Mouse (Mus musculus) adrenal gland, postnatal 25 days (tissue): Measurements from ENCODE around the gene Rab5a. TPM values are rescaled to one million over a fixed set of nuclear protein-coding genes. Genes with fewer than 3 reads are reported as not detected.
A peak's percentile ranks its signal among the peaks of the same experiment; 100 is the strongest.
"Not testable (repeated sequence)": the region's sequence is repeated elsewhere in the genome, so short reads cannot be mapped to it uniquely, and the experiment has no call there.

Experiments used
- DNase-seq: peaks from one replicate; pipeline ENCODE4 v3.0.0; 2021; ENCODE audit warnings: mixed read lengths
- long read RNA-seq: library from polyadenylated mRNA; stranded (forward); transcript quantifications from one replicate; pipeline ENCODE4 v2.0.0, GENCODE M21; 2021
- total RNA-seq: library from RNA; stranded (reverse); gene quantifications from 2 replicates; pipeline ENCODE4 v1.2.3, GENCODE M21; 2021

Rab5a gene
- total RNA-seq, result 101 and 109 TPM in 2 replicates
- long read RNA-seq, transcript Rab5a-201 (6 exons, 2,366 nt), result major isoform, 183 of 196 reads
- long read RNA-seq, partial matches to known transcripts, result 6 of 196 reads
- long read RNA-seq, other reads (novel, unspliced or antisense), result 4 of 196 reads

DNA sequence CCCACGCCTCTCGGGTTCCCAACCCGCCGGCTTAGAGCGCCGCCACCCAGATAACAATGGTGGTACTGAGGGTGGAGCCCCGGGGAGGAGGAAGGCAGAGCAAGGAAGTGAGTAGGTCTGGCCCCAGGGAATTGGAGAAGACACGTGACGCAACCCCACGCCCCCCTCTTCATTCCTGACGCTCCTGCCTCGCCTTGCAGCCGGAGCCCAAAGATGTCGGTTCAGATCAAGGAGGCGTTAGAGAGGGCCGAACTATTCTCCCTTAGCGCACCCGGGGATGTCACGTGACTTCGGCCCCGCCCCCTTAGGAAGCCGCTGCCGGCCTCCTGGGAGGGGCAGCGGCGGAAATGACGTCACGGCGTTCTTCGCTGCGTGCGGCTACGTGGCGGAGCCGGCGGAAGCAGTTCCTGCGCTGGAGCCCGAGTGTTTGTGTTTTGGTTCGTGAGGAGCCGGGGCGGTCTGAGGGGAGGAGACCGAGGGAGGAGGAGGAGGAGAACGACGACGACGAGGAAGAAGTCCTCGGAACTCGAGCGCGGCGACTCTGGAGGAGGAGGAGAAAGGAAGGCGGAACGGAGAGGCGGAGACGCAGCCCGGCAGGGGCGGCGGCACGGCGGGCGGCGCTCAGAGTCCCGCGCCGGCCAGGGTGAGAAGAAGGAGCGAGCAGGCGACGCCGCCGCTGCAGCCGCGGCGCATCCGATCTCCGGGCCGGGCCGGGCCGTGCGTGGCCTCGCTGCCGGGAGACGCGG is at the start of gene Rab5a:
TSS of gene Rab5a (plus strand) at position 377 of the 746 bp plus-strand sequence.
- peak; percentile 100 for DNase-seq

DNA sequence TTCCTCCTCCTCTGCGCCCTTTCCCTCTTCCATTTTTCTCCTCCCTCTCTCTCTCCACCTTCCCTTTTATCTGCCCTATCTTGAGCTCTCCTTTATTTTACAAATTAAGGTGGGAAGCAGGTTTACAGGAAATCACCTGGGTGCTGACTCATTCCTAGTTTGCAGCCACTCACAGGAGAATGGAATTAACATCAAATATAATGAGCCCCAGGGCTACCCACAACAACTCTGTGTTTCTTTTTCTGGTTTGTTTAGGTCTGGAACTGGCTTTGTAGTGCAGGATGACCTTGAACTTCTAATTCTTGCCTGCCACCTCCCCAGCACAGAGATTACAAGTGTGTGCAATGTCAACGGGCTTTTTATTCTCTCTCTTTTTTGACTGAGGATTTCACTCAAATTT is 22.9 kb upstream of the Rab5a start:
- DNase-seq, result no peak

DNA sequence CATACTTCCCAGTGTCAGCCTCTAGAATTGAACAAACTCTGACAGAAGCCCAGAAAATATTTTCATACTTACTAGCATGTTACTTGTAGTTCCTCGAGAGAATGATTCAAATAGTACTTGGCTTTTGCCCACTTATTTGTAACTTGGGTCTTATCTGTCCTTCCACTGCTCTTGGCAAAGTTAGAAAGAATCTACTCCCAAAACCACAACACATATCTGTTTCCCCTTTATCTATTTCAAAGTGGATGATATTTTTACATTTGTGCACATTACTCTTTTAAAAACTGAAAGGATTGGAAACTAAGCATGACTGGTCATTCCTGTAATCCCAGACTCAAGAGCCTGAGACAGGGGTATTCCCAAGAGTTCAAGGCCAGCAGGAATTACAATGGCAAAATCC is 22.3 kb upstream of the Rab5a start:
- DNase-seq, result no peak

DNA sequence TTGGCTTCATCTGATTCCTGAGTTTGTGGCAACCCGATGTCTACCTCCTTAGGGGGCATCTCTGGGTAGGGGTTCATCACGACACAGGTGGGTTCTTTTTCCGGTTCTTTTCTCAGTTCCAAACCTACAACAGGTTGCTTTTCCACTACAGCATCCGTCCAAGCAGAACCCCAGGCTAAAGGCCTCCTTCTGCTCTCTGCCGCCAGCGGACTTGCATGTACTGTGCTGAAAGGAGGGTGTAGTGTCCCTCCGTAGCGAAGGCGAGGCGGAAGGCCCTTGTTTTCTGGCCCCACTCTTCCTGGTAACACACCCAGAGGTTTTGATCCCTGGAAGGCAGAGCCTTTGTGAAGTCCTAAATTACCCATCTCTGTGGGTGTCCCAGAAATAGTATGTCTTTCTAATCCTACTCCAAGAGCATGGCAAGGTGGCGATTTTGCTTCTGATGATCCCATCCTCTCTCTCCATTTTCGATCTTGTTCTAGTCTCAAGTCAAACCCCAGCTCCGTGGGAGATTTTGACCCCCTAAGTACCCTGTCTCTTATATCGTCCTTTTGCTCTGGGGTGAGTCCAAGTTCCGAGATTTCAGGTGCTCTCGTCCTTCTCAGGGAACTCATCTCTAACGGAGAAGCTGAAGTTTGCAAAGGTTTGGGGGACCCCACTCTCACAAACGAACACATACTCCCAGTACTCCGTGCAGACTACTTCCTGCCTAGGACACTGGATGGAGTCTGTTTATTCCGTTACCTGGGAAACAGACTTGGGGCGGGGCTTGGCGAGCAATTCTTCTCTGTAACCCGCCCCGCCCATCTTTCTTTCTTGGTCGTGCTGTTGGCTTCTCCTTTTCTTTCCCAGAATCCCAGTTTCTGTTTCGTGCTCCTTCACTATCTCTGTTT is 16.2 kb upstream of the Rab5a start, which contains the start of gene Efhb:
TSS of gene Efhb (minus strand) at position 719 of the 893 bp plus-strand sequence.
- DNase-seq, result peak; percentile 88

DNA sequence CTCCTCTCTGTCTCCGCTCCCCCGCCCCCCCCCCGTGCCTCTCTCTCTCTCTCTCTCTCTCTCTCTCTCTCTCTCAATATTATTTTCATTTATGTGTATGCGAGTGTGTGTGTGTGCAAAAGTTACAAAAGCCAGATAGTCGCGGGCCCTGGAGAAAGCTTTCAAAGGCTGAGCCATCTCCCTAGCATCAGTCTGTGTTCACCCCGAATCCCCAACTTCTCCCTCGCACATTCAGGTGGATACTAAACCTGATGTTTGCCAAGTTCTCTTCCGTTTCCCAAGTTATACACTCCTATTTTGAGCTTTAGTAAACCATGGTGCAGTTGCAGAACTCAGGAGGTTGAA is 15.6 kb upstream of the Rab5a start:
- DNase-seq, result no peak

- DNase-seq, result no peak
Measured at GRCm38 (mm10) chr17:53465569-53465968, 13.5 kb upstream of the Rab5a start.

GRCm38 (mm10) chr17:53468697-53469096 is 10.3 kb upstream of the Rab5a start:
- no peak for DNase-seq

GRCm38 (mm10) chr17:53478066-53478857 is 772 bp upstream of the Rab5a start:
- no peak for DNase-seq

GRCm38 (mm10) chr17:53479604-53480041 is 589 bp downstream of the Rab5a start:
- peak; percentile 58 for DNase-seq

DNA sequence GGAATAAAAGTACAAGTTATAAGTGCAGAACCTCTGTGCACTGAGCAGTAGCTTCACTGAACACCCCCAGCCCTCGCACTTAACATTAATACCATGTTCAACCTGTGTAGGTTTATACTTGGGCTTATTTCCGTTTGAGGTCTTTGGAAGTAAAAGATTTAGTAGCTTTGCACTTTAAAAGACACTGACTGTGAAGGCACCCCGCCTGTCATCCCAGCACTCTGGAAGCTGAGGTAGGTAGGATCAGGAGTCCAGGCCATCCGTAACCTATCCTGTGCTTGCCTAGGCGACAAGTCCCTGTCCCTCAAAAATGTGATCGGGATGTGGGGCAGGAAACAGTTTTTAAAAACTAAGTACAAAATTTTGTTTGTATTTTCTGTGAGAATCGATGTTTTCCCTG is 1.4 kb downstream of the Rab5a start:
- DNase-seq, result no peak

GRCm38 (mm10) chr17:53488291-53489006 is 9.4 kb downstream of the Rab5a start:
- no peak for DNase-seq

DNA sequence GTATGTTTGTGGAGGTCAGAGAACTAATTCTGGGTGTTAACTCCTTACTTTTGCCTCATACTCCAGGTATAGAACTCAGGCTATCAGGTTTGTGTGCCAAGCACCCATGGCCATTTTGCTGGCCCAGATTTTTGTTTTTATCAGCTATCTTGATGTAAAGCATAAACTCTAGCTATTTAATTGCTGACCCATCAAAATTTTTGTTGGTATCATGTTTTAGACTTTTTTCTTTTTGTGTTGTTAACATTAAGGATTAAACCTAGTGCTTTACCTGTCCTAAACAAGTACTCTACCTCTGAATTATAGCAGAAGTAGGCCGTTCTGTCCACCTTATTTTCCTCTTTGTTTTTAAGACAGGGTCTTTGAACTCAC is 10.0 kb downstream of the Rab5a start:
- no peak for DNase-seq

DNA sequence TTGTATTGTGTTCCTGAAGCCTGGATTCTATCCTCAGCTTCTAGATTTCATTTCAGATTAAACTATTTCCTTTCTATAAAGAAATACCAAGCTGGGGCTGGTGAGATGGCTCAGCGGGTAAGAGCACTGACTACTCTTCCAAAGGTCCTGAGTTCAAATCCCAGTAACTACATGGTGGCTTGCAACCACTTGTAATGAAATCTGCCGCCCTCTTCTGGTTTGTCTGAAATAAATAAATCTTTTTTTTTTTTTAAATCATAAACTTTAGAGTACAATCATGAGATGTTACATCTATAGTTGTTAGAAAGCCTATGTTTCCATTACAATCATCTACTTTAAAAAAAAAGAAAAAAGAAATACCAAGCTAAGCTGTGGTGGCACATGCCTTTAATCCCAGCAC is 23.9 kb downstream of the Rab5a start:
- no peak for DNase-seq

GRCm38 (mm10) chr17:53512311-53512951 is 33.4 kb downstream of the Rab5a start:
- DNase-seq, result no peak

GRCm38 (mm10) chr17:53519364-53519763 is 40.3 kb downstream of the Rab5a start:
- DNase-seq, result no peak

GRCm38 (mm10) chr17:53520509-53520908 is 41.5 kb downstream of the Rab5a start:
- no peak for DNase-seq

GRCm38 (mm10) chr17:53528034-53528433 is 49.0 kb downstream of the Rab5a start:
- DNase-seq, result no peak

- peak; percentile 29 for DNase-seq
Measured at GRCm38 (mm10) chr17:53531160-53531559, 52.1 kb downstream of the Rab5a start.

DNA sequence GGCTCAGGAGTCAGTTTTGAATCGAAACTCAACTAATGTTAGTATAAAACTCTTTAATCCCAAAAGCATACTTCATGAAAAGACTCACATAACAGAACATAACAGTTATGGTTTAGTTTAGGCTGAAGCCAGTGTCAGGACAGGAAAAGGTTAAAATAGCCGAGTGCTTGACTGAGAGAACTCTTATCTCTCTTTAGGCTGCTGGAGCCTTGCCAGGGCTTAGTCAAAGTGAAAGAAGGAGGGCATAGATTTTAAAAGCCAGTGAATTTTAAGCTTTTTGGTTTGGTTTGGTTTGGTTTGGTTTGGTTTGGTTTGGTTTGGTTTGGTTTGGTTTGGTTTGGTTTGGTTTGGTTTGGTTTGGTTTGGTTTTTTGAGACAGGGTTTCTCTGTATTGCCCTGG is 53.4 kb downstream of the Rab5a start:
- peak; percentile 68 for DNase-seq

DNA sequence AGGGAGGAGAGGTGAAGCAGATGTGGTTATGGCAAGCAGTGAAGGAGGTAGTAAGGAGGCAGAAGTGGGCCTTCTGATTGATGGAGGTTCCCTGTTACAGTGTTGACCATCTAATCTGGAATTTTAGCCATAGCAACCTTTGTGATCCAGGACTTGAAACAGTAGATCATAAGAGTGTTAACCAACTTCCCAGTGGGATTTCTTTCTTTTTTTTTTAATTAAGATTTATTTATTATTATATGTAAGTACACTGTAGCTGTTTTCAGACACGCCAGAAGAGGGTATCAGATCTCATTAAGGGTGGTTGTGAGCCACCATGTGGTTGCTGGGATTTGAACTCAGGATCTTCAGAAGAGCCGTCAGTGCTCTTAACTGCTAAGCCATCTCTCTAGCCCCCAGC is 60.3 kb downstream of the Rab5a start, which contains the start of gene Pp2d1:
TSS of gene Pp2d1 (minus strand) at position 101 of the 400 bp plus-strand sequence.
- not testable (repeated sequence) for DNase-seq

GRCm38 (mm10) chr17:53542536-53542935 is 63.5 kb downstream of the Rab5a start:
- no peak for DNase-seq
